Mouse (Mus musculus) liver, embryonic 14 days (tissue): ENCODE data around the gene Cab39l. TPM values are rescaled to one million over a fixed set of nuclear protein-coding genes. Genes with fewer than 3 reads are reported as not detected.

ENCODE experiments used
- polyA plus RNA-seq: library from polyadenylated mRNA; depleted of rRNA; stranded (reverse); fragments of >200 nt; gene quantifications from 2 replicates; pipeline ENCODE4 v1.2.3, GENCODE M21; 2012; rRNA removed

Cab39l gene
- polyA plus RNA-seq: 7.8 and 9.9 TPM in 2 replicates

GRCm38 (mm10) chr14:59440558-59441471 is at the start of gene Cab39l, which contains the start of gene Setdb2:
Cab39l (plus strand) TSS chr14:59440972.
Setdb2 (minus strand) TSS chr14:59440884.

GRCm38 (mm10) chr14:59395281-59395680 is 45.5 kb upstream of the Cab39l start, which contains the start of gene Phf11c:
Phf11c (minus strand) TSS chr14:59395381.

GRCm38 (mm10) chr14:59597398-59598259 is 156.9 kb downstream of the Cab39l start, which contains the start of gene Cdadc1:
Cdadc1 (minus strand) TSS chr14:59597959.

GRCm38 (mm10) chr14:59625158-59625805 is 184.5 kb downstream of the Cab39l start, which contains the start of gene Shisa2:
Shisa2 (plus strand) TSS chr14:59625308.

Other genes with a start within 250 kb of the Cab39l start
- gene Rcbtb1, start 239.8 kb upstream of the Cab39l start, polyA plus RNA-seq: 10.1 and 12.0 TPM in 2 replicates
- 0.07 TPM in 1 of 2 replicates, not detected in the other for gene Gm6904, start 180.8 kb upstream of the Cab39l start, polyA plus RNA-seq
- gene Phf11a, start 143.4 kb upstream of the Cab39l start, polyA plus RNA-seq: 0.14 and 0.15 TPM in 2 replicates
- gene Phf11b, start 99.6 kb upstream of the Cab39l start, polyA plus RNA-seq: 0.50 and 0.65 TPM in 2 replicates
- gene Phf11d, start 75.5 kb upstream of the Cab39l start, polyA plus RNA-seq: 0.81 and 1.2 TPM in 2 replicates
- 0.90 and 1.0 TPM in 2 replicates for gene Phf11c, start 45.6 kb upstream of the Cab39l start, polyA plus RNA-seq
- 5.3 and 7.0 TPM in 2 replicates for gene Setdb2, start 88 bp upstream of the Cab39l start, polyA plus RNA-seq
- 4.9 and 6.2 TPM in 2 replicates for gene Cdadc1, start 157.0 kb downstream of the Cab39l start, polyA plus RNA-seq
- gene Shisa2, start 184.3 kb downstream of the Cab39l start, polyA plus RNA-seq: 0.21 and 0.51 TPM in 2 replicates